Mouse (Mus musculus): ENCODE results near the gene Aarsd1.

DNA sequence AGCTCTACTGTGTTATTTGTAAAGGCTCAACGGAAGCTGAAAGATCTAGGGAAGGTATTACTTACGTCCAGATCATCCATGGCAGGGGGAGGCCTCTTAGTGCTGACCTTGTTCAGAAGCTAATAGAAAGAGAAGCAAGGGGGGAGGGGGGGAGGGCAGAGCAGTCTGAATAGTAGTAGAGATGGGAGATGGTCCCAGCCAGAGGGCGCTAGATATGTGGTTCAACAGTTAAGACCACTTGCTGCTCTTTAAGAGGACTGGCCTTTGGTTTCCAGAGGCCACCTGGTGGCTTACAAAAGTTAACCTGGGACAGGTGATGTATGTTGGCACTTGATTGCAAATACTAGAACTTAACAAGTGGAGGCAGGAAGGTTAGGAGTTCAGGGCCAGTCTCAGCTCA, 2.2 kb upstream of the Aarsd1 start:
- TF ChIP-seq CTCF (IDR thresholded peaks at IDR 0.05; ENCODE audit: insufficient read depth, low read depth, low read length) (no peak), POLR2A (IDR thresholded peaks at IDR 0.05; ENCODE audit: insufficient read depth, low read depth, low read length) (no peak)

All from olfactory bulb, adult 2 months (tissue).